Mouse (Mus musculus) adrenal gland, postnatal 4 days (tissue): ENCODE data around the gene Ier5l. TPM values are rescaled to one million over a fixed set of nuclear protein-coding genes. Genes with fewer than 3 reads are reported as not detected.

ENCODE experiments used
- DNase-seq, 2 experiments: peaks; one replicate each; pipeline ENCODE4 v3.0.0; 2021 to 2022; ENCODE audit warnings: low spot score in 2 of 2, mixed read lengths in 2 of 2
- total RNA-seq, 2 experiments: library from RNA; stranded (reverse); gene quantifications; 2 replicates each; pipeline ENCODE4 v1.2.3; 2021

The Ier5l gene
- total RNA-seq, 2 experiments from 2014 or later = 10.6 to 11.6 TPM

DNA sequence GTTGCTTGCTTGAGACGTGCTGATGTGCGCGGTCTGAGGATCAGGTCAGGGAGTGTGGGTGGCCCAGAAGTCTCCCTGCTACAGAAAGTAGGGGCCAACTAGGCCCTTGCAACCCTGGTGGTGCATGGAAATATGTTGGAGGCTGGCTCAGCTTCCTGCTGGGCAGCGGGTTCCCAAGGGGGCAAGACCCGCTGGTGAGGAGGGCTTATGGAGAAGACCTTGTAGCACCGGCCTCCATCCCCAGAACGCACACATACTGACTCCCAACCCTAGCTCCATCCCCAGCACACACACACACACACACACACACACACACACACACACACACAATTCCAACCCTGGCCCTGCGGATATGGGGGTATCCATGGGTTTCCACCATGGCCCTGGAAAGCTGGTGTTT is 3.0 kb downstream of the Ier5l start:
- DNase-seq = no peak

DNA sequence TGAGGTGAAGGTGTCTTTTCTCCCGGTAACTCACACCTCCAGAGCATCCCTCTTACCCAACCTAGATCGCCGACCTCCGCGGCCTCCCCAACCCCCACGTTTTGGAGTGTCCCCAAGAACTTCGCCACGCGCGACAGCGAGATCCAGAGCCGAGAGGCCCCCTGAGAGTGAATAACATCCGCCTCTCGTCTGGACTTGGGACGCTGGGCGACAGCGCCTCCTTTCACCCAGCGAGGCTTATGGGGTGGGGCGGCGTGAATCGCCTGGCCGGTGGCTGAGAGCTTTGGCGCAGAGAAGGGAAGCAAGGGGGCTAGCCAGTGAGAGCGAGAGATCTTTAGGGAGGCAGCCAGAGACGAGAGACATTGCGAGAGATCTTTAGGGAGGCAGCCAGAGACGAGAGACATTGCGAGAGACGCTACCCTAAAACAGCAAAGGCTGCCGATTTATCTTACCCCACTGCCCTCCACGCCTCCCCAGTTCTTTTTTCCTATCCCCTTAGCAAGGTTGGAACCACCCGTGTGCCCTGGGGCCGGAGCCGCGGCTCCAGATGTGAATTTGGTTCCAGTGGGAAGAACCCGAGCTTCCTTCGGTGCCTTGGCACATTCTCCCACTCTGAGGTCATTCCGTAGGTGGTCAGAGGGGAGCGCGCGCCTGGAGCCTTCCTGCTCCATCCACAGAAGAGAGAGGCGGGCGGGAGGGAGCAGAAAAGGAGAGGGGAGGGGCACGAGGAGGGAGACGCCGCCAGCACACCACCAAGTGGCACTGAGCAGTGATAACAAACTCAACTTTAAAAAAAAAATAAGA is 3.7 kb downstream of the Ier5l start:
- DNase-seq = peak in 1 of 2 experiments; percentile 31

GRCm38 (mm10) chr2:30469796-30470142 is 4.2 kb downstream of the Ier5l start:
- peak; percentile 56 to 64 for DNase-seq

- DNase-seq = no peak
These were observed 5.0 kb downstream of the Ier5l start for GRCm38 (mm10) chr2:30469009-30469408.

- DNase-seq = no peak
These were observed 7.2 kb downstream of the Ier5l start for GRCm38 (mm10) chr2:30466787-30467186.

- no peak for DNase-seq
These were observed 9.6 kb downstream of the Ier5l start for GRCm38 (mm10) chr2:30464411-30464810.

DNA sequence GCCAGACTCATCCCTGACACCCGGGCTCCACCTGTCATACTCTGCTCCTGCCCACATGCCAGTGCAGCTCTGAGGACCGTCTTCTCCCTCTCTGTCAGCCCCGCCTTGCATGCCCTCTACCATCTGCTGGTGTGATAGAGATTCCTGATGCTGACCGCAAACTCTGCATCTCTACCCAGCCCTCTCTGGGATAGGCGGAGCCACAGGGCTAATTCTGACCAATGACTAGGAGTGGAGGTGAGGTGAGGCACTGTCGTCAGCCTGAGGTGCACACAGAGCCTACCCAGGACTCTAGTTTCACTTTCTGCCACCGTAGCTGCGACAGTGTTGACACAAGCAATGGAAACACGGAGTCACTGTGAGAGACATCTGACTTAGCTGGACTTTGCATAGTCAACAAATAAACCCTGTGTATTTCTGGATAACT is 10.1 kb downstream of the Ier5l start:
- DNase-seq = peak in 1 of 2 experiments; percentile 40

- DNase-seq = no peak
These were observed 10.7 kb downstream of the Ier5l start for GRCm38 (mm10) chr2:30463341-30463761.

DNA sequence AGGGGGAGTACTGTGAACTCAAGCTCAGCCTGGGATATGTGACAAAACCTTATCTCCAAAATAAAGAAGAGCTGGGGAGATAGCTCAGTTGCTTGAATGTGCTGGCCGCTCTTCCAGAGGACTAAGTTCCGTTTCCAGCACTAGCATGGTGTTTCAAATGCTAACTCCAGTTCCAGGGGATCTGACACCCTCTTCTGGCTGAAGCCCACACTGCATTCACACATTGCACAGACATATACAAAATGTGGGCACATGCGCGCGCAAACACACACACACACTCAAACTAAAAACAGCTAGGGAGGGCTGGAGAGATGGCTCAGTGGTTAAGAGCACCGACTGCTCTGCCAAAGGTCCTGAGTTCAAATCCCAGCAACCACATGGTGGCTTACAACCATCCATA is 14.8 kb downstream of the Ier5l start:
- no peak for DNase-seq

DNA sequence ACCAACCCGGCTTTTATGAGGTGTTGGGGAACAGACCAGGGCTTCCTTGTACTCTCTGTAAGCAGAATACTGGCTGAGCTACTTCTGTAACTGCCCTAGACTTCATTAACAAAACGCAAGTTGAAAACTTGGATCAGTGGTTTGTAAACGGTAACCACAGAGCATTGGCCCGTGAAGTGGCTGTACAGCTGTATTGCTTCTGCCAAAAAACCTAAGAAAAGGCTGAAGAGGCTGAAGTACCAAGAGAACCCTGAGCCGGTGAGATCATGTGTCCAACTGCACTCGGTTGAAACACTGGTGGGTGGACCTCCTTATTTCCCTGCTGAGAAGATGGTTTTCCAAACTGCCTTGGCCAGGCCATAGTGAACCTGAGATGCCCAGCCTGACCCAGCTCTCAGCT is 15.7 kb downstream of the Ier5l start:
- no peak for DNase-seq

- no peak for DNase-seq
These were observed 17.7 kb downstream of the Ier5l start for GRCm38 (mm10) chr2:30456104-30456980.

GRCm38 (mm10) chr2:30454587-30454986 is 19.4 kb downstream of the Ier5l start:
- DNase-seq = no peak

GRCm38 (mm10) chr2:30453570-30453969 is 20.4 kb downstream of the Ier5l start:
- DNase-seq = no peak

- no peak for DNase-seq
These were observed 22.5 kb downstream of the Ier5l start for GRCm38 (mm10) chr2:30451525-30451924.

- no peak for DNase-seq
These were observed 23.5 kb downstream of the Ier5l start for GRCm38 (mm10) chr2:30450530-30450929.

DNA sequence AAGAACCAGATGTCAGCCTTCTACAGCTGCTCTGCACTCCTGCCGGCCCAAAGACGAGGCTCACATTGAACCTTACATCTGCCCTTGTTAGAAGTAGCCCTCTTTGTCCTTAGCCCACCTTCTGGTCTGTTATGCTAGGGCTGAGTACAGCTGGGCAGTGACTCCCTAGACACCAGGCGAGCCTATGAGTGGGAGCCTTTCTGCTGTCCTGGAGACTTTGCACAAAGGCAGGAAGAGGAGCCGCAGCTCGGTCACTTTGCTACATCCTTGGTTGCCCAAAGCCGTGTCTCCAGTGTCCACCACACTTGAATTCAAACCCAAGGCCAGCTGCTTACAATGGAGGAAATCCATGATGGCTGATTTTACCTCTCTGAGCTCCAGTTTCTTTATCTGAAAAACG is 25.6 kb downstream of the Ier5l start:
- DNase-seq = no peak

DNA sequence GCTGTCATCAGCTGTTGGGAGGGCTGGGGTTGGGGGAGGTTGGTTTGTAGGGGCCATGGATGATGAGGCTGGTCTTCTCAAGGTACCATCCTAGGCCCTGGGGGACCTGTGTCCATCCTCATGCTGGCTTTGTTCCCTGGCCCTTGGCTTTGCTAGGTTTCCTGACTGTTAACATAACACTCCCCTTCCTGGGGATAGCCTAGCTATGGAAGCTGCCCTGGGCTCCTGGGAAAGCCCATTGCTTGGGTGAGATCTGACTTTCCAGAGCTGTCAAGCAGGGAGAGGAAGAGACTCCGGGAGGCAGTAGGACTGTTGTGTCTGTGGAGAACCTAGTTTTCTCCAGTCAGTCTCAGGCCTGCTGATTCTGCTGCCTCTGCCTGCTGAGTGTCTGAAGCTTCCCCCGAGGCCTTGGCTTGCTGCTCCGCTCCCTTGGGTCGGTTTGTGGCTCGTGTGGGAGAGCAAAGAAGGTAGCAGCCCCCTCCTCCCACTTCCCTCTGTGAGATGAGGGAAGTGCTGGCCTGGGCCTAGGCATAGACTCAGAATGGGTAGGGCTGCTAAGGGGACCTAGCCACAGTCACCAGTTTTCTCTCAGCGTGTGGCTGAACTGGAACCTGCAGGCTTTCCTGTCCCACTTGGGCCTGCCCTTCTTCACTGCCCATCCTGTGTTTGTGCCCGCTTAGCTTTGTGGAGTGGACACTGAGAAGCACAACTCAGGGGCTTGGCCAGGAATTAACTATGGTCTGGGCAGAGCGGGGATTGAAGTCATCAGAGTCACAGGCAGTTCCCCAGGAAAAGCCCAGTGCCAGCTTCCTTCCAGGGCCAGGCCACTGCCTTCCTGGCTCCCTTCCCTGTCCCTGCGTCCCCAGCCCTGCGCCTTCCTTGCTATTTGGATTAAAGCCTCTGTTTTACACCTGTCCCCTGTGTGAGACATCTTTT is 26.9 kb downstream of the Ier5l start:
- DNase-seq = no peak

DNA sequence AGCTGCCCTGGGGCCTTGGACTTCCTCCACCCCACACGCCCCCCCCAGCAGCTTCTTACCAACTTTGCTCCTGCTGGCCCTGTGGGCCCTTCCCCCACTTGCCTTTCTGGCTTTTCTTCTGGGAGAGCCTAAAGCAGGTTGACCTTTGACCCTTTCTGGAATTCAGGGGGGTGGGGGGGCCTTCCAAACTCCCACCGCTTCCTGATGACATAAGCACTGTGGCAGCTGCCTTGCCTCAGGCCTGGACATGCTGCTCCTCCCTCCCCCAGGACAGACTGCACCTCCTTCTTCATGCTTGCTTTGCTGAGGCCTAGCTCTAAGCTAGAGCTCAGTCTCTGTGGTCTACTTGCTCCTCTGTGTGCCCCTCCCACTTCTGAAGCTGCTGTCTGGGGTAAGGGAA is 28.7 kb downstream of the Ier5l start:
- DNase-seq = no peak

DNA sequence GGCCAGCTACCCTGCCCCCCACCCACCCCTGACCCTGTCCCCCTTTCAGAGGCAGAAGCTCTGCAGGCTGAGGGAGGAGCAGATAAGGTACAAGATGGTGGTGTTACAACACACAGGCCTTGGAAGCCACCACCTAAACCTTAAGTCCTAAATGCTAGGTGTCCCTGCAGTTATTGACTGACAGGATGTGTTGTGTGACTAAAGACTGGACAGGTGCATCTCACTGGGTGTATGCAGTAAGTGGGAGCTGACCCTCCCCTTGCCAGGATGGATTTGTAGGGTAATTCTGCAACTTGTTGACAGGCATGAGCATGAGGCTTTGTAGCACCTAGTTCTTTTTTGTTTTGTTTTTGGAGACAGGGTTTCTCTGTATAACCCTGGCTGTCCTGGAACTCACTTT is 29.6 kb downstream of the Ier5l start:
- DNase-seq = no peak

DNA sequence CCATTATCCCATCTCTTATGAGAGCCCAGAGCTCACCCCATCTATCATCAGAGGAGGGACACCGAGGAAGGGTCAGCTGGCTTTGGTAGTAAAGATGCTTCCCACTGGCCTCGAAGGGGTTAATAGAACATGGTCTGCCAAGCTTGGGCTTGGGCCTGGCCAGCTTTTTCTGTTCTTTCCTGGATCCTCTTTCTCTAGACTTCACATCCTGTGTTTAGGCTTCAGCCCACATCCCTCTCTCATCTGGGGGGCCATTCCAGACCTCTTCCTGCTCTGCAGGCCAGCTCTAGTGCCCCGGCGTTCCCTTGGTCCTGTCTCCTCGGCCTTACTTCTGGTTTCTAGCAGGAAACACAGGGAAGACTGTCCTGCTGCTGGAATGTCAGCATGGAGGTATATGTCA is 30.0 kb downstream of the Ier5l start:
- DNase-seq = no peak

- no peak for DNase-seq
These were observed 30.7 kb downstream of the Ier5l start for GRCm38 (mm10) chr2:30443281-30443680.
